Mouse (Mus musculus): ENCODE data around the gene Caly. TPM values are rescaled to one million over a fixed set of nuclear protein-coding genes. Genes with fewer than 3 reads are reported as not detected.
A peak's percentile ranks its signal among the peaks of the same experiment; 100 is the strongest.

Gene Caly
- polyA plus RNA-seq, 1 experiment from 2014 or later, result 430 TPM

DNA sequence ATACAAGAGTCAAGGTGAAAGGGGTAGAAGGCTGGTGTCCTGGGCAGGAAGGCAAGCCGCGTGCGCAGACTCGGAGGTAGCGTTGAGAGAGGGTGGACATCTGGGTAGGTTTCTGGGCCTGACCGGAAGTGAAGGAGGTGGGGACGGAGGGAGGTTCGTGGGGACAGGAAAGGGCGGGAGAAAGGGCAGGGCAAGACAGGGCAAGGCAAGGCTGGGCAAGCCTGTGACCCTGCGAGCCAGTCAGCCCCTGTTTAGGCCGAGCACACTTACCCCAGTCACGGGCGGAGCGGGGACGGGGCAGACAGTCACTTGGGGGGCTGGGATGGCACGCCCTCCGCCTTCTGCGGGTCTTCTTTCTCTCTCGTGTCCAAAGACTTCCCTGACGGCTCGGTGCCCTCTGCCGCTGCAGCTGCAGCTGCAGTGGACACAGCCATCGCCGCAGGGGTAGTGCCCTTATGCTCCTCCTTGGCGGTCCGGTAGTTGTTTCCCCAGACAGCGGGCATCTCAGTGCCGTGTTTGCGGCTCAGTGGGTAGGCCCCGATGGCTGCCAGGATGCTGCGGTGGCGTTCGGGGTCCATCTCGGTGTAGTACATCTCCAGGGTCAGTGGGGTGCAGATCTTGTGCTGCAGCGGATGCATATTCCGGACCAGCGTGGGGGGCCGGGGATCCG, 12.2 kb downstream of the Caly start:
- Histone ChIP-seq H3K36me3 (ENCODE audit: control insufficient read depth, insufficient read depth, low read length) (peaks cover 20% of the 10 kb centered on the region), H3K4me2 (ENCODE audit: low read length) (peak overlapping the region; percentile 42), H3K27ac (ENCODE audit: low read depth, low read length) (no peak overlapping the region), H3K4me1 (ENCODE audit: control insufficient read depth, insufficient read depth, low read depth, low read length) (no peaks in the 10 kb centered on the region), H3K9me3 (ENCODE audit: control insufficient read depth, low read length) (no peaks in the 10 kb centered on the region), H3K27me3 (replicated peaks; ENCODE audit: control insufficient read depth, insufficient read depth, low read length) (peaks cover 2% of the 10 kb centered on the region), H3K4me3 (ENCODE audit: low read length) (peak overlapping the region; percentile 19), H3K9ac (ENCODE audit: low read depth, low read length) (peak overlapping the region; percentile 31; the same call in 1 of the 2 replicates)
- 40% methylated on average over 38 of the region's 39 CpGs for WGBS
- ATAC-seq, result no peak

GRCm38 (mm10) chr7:140067397-140067796, 15.0 kb downstream of the Caly start:
- H3K9me3 ChIP-seq (ENCODE audit: control insufficient read depth, low read length), result no peaks in the 10 kb centered on the region
- WGBS, result 67% methylated on average over 6 of the region's 6 CpGs
- H3K9ac ChIP-seq (ENCODE audit: low read depth, low read length), result no peak overlapping the region
- no peak overlapping the region for H3K27ac ChIP-seq (ENCODE audit: low read depth, low read length)
- no peak for ATAC-seq
- no peak overlapping the region for H3K4me2 ChIP-seq (ENCODE audit: low read length)
- peaks cover 15% of the 10 kb centered on the region for H3K36me3 ChIP-seq (ENCODE audit: control insufficient read depth, insufficient read depth, low read length)
- H3K27me3 ChIP-seq (replicated peaks; ENCODE audit: control insufficient read depth, insufficient read depth, low read length), result peaks cover 2% of the 10 kb centered on the region
- H3K4me1 ChIP-seq (ENCODE audit: control insufficient read depth, insufficient read depth, low read depth, low read length), result no peaks in the 10 kb centered on the region
- no peak overlapping the region for H3K4me3 ChIP-seq (ENCODE audit: low read length)

DNA sequence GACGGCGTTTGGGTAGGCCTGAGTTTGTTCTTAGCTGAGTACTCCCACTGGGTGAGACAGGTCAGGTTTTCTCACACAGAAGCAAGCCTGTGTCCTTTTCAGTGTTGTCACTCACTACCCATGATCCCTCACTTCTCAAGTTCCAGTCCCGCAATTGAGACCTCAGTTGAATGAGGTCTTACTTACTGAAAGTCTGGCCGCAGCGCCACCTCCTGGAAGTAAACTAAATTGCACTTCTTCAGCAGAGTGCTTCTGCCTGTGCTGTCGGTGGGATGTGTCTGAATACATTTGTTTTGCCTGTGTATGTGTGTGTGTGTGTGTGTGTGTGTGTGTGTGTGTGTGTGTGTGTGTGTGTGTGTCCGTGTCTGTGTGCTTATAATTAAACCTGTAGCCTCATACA, 19.3 kb downstream of the Caly start:
- no peak for ATAC-seq

GRCm38 (mm10) chr7:140062307-140062706, 20.0 kb downstream of the Caly start:
- no peak for ATAC-seq
- Histone ChIP-seq H3K27me3 (replicated peaks; ENCODE audit: control insufficient read depth, insufficient read depth, low read length) (no peaks in the 10 kb centered on the region; the same call in 1 of the 2 replicates), H3K27ac (ENCODE audit: low read depth, low read length) (no peak overlapping the region), H3K9ac (ENCODE audit: low read depth, low read length) (no peak overlapping the region), H3K36me3 (ENCODE audit: control insufficient read depth, insufficient read depth, low read length) (no peaks in the 10 kb centered on the region), H3K4me1 (ENCODE audit: control insufficient read depth, insufficient read depth, low read depth, low read length) (peaks cover 23% of the 10 kb centered on the region), H3K9me3 (ENCODE audit: control insufficient read depth, low read length) (no peaks in the 10 kb centered on the region), H3K4me3 (ENCODE audit: low read length) (no peak overlapping the region), H3K4me2 (ENCODE audit: low read length) (no peak overlapping the region)
- 9% methylated on average over 11 of the region's 11 CpGs for WGBS

More for the DNA sequence above, 19.3 kb downstream of the Caly start:
- Histone ChIP-seq H3K27me3 (replicated peaks; ENCODE audit: control insufficient read depth, insufficient read depth, low read length) (no peaks in the 10 kb centered on the region; the same call in 1 of the 2 replicates), H3K4me2 (ENCODE audit: low read length) (no peak overlapping the region), H3K36me3 (ENCODE audit: control insufficient read depth, insufficient read depth, low read length) (no peaks in the 10 kb centered on the region), H3K9ac (ENCODE audit: low read depth, low read length) (no peak overlapping the region), H3K9me3 (ENCODE audit: control insufficient read depth, low read length) (no peaks in the 10 kb centered on the region), H3K27ac (ENCODE audit: low read depth, low read length) (no peak overlapping the region), H3K4me1 (ENCODE audit: control insufficient read depth, insufficient read depth, low read depth, low read length) (peaks cover 17% of the 10 kb centered on the region), H3K4me3 (ENCODE audit: low read length) (no peak overlapping the region)
- 16% methylated on average over 7 of the region's 7 CpGs for WGBS

DNA sequence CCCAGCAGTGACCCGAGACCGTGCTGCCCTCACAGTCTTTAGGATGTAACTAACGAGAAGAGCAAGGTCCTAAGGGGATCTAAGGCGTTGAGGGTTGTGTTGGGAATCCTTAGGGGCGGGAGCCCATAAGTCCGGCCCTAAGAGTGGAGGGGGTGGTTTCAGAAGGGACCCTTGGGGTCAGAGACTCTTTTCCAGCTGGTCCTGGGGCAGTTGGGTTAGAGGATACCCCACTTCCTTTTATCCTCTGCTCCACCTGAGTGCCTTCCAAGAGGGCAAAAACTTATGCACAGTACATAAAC, 20.6 kb downstream of the Caly start:
- no peaks in the 10 kb centered on the region for H3K9me3 ChIP-seq (ENCODE audit: control insufficient read depth, low read length)
- ATAC-seq, result no peak
- peak overlapping the region; percentile 62 for H3K9ac ChIP-seq (ENCODE audit: low read depth, low read length)
- no peak overlapping the region for H3K4me3 ChIP-seq (ENCODE audit: low read length)
- no peaks in the 10 kb centered on the region; the same call in 1 of the 2 replicates for H3K27me3 ChIP-seq (replicated peaks; ENCODE audit: control insufficient read depth, insufficient read depth, low read length)
- peaks cover 24% of the 10 kb centered on the region for H3K4me1 ChIP-seq (ENCODE audit: control insufficient read depth, insufficient read depth, low read depth, low read length)
- H3K27ac ChIP-seq (ENCODE audit: low read depth, low read length), result no peak overlapping the region
- H3K4me2 ChIP-seq (ENCODE audit: low read length), result peak overlapping the region; percentile 73
- WGBS, result 1% methylated on average over 6 of the region's 6 CpGs
- H3K36me3 ChIP-seq (ENCODE audit: control insufficient read depth, insufficient read depth, low read length), result no peaks in the 10 kb centered on the region

- Histone ChIP-seq H3K9me3 (ENCODE audit: control insufficient read depth, low read length) (no peaks in the 10 kb centered on the region), H3K27me3 (replicated peaks; ENCODE audit: control insufficient read depth, insufficient read depth, low read length) (no peaks in the 10 kb centered on the region; the same call in 1 of the 2 replicates), H3K4me3 (ENCODE audit: low read length) (peak overlapping the region; percentile 38), H3K4me2 (ENCODE audit: low read length) (peak overlapping the region; percentile 73), H3K4me1 (ENCODE audit: control insufficient read depth, insufficient read depth, low read depth, low read length) (peaks cover 24% of the 10 kb centered on the region), H3K27ac (ENCODE audit: low read depth, low read length) (peak overlapping the region; percentile 0; the same call in 1 of the 2 replicates), H3K9ac (ENCODE audit: low read depth, low read length) (peak overlapping the region; percentile 62), H3K36me3 (ENCODE audit: control insufficient read depth, insufficient read depth, low read length) (no peaks in the 10 kb centered on the region)
- under 1% methylated on average over 47 of the region's 47 CpGs for WGBS
- ATAC-seq, result peak; percentile 64
These were observed 21.2 kb downstream of the Caly start for GRCm38 (mm10) chr7:140060936-140061831.

DNA sequence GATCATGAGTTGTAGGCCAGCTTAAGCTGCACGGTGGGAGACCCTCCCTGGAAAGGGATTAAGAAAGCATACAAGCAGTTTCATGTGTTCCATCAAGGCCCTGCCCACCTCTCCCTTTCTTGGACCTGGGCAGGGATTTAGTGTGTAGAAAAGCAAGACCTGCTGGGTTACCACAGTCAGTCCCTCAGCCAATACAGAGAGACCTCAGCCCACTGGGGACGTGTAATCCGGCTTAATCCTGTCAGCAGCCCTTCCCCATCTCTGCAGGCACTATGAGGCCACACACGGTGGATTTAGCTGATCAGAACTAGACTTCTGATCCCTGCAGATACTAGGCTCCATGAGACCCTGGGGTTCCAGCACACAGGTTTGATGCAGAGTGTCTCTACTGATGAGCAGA, 22.7 kb downstream of the Caly start:
- WGBS, result 34% methylated on average over 4 of the region's 4 CpGs
- Histone ChIP-seq H3K27me3 (replicated peaks; ENCODE audit: control insufficient read depth, insufficient read depth, low read length) (no peaks in the 10 kb centered on the region), H3K27ac (ENCODE audit: low read depth, low read length) (no peak overlapping the region), H3K4me2 (ENCODE audit: low read length) (no peak overlapping the region), H3K36me3 (ENCODE audit: control insufficient read depth, insufficient read depth, low read length) (no peaks in the 10 kb centered on the region), H3K4me3 (ENCODE audit: low read length) (no peak overlapping the region), H3K9me3 (ENCODE audit: control insufficient read depth, low read length) (no peaks in the 10 kb centered on the region), H3K4me1 (ENCODE audit: control insufficient read depth, insufficient read depth, low read depth, low read length) (peaks cover 24% of the 10 kb centered on the region), H3K9ac (ENCODE audit: low read depth, low read length) (no peak overlapping the region)
- no peak for ATAC-seq

- ATAC-seq, result no peak
These were observed 23.8 kb downstream of the Caly start for GRCm38 (mm10) chr7:140058528-140058927.

More at GRCm38 (mm10) chr7:140058528-140058927, 23.8 kb downstream of the Caly start:
- no peaks in the 10 kb centered on the region for H3K9me3 ChIP-seq (ENCODE audit: control insufficient read depth, low read length)
- H3K4me1 ChIP-seq (ENCODE audit: control insufficient read depth, insufficient read depth, low read depth, low read length), result peaks cover 24% of the 10 kb centered on the region
- H3K36me3 ChIP-seq (ENCODE audit: control insufficient read depth, insufficient read depth, low read length), result no peaks in the 10 kb centered on the region
- 8% methylated on average over 7 of the region's 7 CpGs for WGBS
- peak overlapping the region; percentile 81 for H3K27ac ChIP-seq (ENCODE audit: low read depth, low read length)
- peak overlapping the region; percentile 86 for H3K4me2 ChIP-seq (ENCODE audit: low read length)
- H3K27me3 ChIP-seq (replicated peaks; ENCODE audit: control insufficient read depth, insufficient read depth, low read length), result no peaks in the 10 kb centered on the region
- peak overlapping the region; percentile 57 for H3K4me3 ChIP-seq (ENCODE audit: low read length)
- peak overlapping the region; percentile 80 for H3K9ac ChIP-seq (ENCODE audit: low read depth, low read length)
